Mouse (Mus musculus) heart, embryonic 14.5 days (tissue): ENCODE results near the gene Psmd8. TPM values are rescaled to one million over a fixed set of nuclear protein-coding genes. Genes with fewer than 3 reads are reported as not detected.

ENCODE experiments used
- ATAC-seq: fragments of 200-750 bp; cut with Nextera tagmentation; 2 replicates; pipeline ENCODE4 v1.8.0; 2017; ENCODE audit warnings: low read depth, moderate TSS enrichment; ENCODE audit not compliant: insufficient number of reproducible peaks, insufficient read depth, low FRiP score
- H3K27ac ChIP-seq, 2 experiments: fragments of 200-500 bp in 1 of 2; fragments of 300-500 bp in 1 of 2; sonication (generic) in 1 of 2; replicated peaks in 1 of 2; 2 replicates each; pipeline ENCODE4 v1.5.1; 2012 to 2014; ENCODE audit warnings: low read depth in 2 of 2, low read length in 2 of 2, control low read depth in 1 of 2, mild to moderate bottlenecking in 1 of 2, mixed read lengths in 1 of 2; ENCODE audit not compliant: control insufficient read depth in 1 of 2, insufficient read depth in 1 of 2
- H3K27me3 ChIP-seq: fragments of 300-500 bp; sonication (generic); 2 replicates; pipeline ENCODE4 v1.6.1; 2014; ENCODE audit warnings: mild to moderate bottlenecking, low read length, control low read depth; ENCODE audit not compliant: control insufficient read depth, insufficient read depth
- H3K36me3 ChIP-seq: fragments of 300-500 bp; sonication (generic); 2 replicates; pipeline ENCODE4 v1.6.1; 2014; ENCODE audit warnings: mild to moderate bottlenecking, control low read depth, low read length, mixed read lengths; ENCODE audit not compliant: control insufficient read depth, insufficient read depth
- H3K4me1 ChIP-seq, 2 experiments: fragments of 200-500 bp in 1 of 2; fragments of 300-500 bp in 1 of 2; sonication (generic) in 1 of 2; 2 replicates each; pipeline ENCODE4 v1.6.1; 2012 to 2014; ENCODE audit warnings: low read length in 2 of 2, control low read depth in 1 of 2, mixed read lengths in 1 of 2; ENCODE audit not compliant: control insufficient read depth in 2 of 2, insufficient read depth in 2 of 2
- H3K4me2 ChIP-seq: fragments of 300-500 bp; sonication (generic); 2 replicates; pipeline ENCODE4 v1.6.1; 2014; ENCODE audit warnings: mild to moderate bottlenecking, low read length
- H3K4me3 ChIP-seq, 2 experiments: fragments of 200-500 bp in 1 of 2; fragments of 300-500 bp in 1 of 2; sonication (generic) in 1 of 2; 2 replicates each; pipeline ENCODE4 v1.5.1; 2012 to 2014; ENCODE audit warnings: low read length in 2 of 2, mild to moderate bottlenecking in 2 of 2, control low read depth in 1 of 2, low read depth in 1 of 2, moderate library complexity in 1 of 2; ENCODE audit not compliant: control insufficient read depth in 1 of 2, insufficient read depth in 1 of 2
- H3K9ac ChIP-seq: fragments of 300-500 bp; sonication (generic); 2 replicates; pipeline ENCODE4 v1.6.1; 2014; ENCODE audit warnings: mild to moderate bottlenecking, low read length
- H3K9me3 ChIP-seq: fragments of 300-500 bp; sonication (generic); 2 replicates; pipeline ENCODE4 v1.6.1; 2016; ENCODE audit warnings: low read length, control low read depth; ENCODE audit not compliant: control insufficient read depth
- WGBS: fragments of 180-500 bp; shearing (Covaris S2); extraction: QIAGEN DNeasy Blood & Tissue Kit; methylation state at CpG from one replicate; pipeline ENCODE4 v1.1.7; 2014; 5-methylcytosine and 5-hydroxymethylcytosine counted together
- polyA plus RNA-seq: library from polyadenylated mRNA; unstranded; fragments of >200 nt; fragmentation: Nextera tagmentation; extraction: Ambion mirVana; gene quantifications from 2 replicates; pipeline ENCODE4 v1.2.1, GENCODE M21; 2014

The Psmd8 gene
- polyA plus RNA-seq, 1 experiment from 2014 or later, result 227 TPM

- Histone ChIP-seq H3K27ac (no peak overlapping the region), H3K4me2 (peak overlapping the region; percentile 82), H3K9me3 (no peaks in the 10 kb centered on the region), H3K27me3 (no peaks in the 10 kb centered on the region), H3K36me3 (peaks cover 27% of the 10 kb centered on the region), H3K9ac (no peak overlapping the region), H3K4me3 (peak overlapping the region; percentile 71 to 87; a peak in 3 of 4 replicates), H3K4me1 (peaks cover 6 to 15% of the 10 kb centered on the region in 2 experiments)
- ATAC-seq, result no peak
- WGBS, result 39% methylated on average over 5 of the region's 5 CpGs
Measured at GRCm38 (mm10) chr7:29180854-29181236, 344 bp upstream of the Psmd8 start.

DNA sequence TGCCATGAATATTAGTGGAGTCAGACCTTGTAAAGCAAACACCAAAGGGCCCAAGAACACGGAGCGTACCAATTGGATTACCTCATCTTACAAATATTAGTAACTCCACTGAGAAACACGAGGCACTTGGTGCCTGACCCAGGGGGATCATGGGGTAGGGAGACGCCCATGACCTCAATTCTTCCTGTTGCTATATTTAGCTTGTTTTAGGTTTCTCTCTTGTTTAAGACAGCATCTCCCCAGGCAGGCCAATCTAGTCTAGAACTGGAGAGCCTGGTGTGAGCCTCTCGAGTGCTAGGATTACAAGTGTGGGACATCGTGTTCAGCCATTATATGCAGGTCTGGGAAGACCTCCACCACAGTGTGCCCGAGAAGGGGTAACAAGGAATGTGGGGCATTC lies 1.2 kb downstream of the Psmd8 start:
- Histone ChIP-seq H3K4me1 (peaks cover 6 to 15% of the 10 kb centered on the region in 2 experiments), H3K9ac (peak overlapping the region; percentile 86), H3K9me3 (no peaks in the 10 kb centered on the region), H3K27ac (no peak overlapping the region), H3K36me3 (peaks cover 43% of the 10 kb centered on the region), H3K27me3 (no peaks in the 10 kb centered on the region), H3K4me3 (peak overlapping the region; percentile 29 to 71), H3K4me2 (peak overlapping the region; percentile 82)
- WGBS, result 24% methylated on average over 7 of the region's 7 CpGs
- no peak for ATAC-seq

- no peak overlapping the region for H3K9ac ChIP-seq
Measured at GRCm38 (mm10) chr7:29178106-29178505, 2.4 kb downstream of the Psmd8 start.

DNA sequence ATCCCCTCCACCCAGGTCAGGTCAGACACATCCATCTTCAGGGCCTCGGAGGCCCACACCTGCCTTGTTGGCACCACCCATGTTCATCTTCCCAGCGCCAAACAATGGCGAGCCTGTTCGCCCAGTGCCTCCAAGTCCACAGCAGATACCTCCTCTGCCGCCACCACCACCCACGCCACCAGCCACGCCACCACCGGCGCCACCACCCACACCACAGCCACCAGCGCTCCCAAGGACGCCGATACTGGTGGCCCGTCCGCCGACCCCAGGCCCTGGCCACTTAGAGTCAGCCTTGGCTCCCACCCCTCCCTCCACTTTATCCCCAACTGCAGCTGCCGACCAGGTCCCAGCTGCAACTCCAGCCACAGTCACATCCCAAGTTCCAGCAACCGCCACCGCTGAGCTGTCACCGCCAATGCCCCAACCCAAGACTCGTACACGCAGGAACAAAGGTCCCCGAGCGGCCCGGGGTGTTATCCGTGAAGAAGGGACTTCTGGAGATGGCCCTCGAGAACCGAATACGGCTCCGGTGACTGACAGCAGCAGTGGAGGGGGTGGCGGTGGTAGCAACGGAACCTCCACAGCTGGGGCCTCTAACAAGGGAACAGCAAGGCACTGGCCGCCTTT lies 8.0 kb downstream of the Psmd8 start:
- H3K36me3 ChIP-seq, result peaks cover 49% of the 10 kb centered on the region
- H3K27me3 ChIP-seq, result peaks cover 42% of the 10 kb centered on the region
- ATAC-seq, result no peak
- H3K9me3 ChIP-seq, result no peaks in the 10 kb centered on the region
- H3K9ac ChIP-seq, result no peak overlapping the region
- peaks cover 21 to 30% of the 10 kb centered on the region in 2 experiments; a peak in 3 of 4 replicates for H3K4me1 ChIP-seq
- WGBS, result 36% methylated on average over 32 of the region's 32 CpGs
- peak overlapping the region in 1 of 2 experiments; percentile 60; a peak in 1 of 4 replicates for H3K4me3 ChIP-seq
- no peak overlapping the region for H3K27ac ChIP-seq
- no peak overlapping the region for H3K4me2 ChIP-seq

More at GRCm38 (mm10) chr7:29178106-29178505, 2.4 kb downstream of the Psmd8 start:
- no peak for ATAC-seq
- H3K9me3 ChIP-seq, result no peaks in the 10 kb centered on the region
- H3K4me3 ChIP-seq, result no peak overlapping the region
- no peak overlapping the region for H3K27ac ChIP-seq
- 0 out of 2 replicates have a peak overlapping the region, but pooled peaks have one; percentile 82 for H3K4me2 ChIP-seq
- WGBS, result 92% methylated on average over 4 of the region's 4 CpGs
- peaks cover 55% of the 10 kb centered on the region for H3K36me3 ChIP-seq
- peaks cover 9% of the 10 kb centered on the region for H3K27me3 ChIP-seq
- peaks cover 6 to 15% of the 10 kb centered on the region in 2 experiments for H3K4me1 ChIP-seq

GRCm38 (mm10) chr7:29171562-29172097 lies 8.9 kb downstream of the Psmd8 start:
- WGBS, result 6% methylated on average over 34 of the region's 34 CpGs
- H3K36me3 ChIP-seq, result peaks cover 41% of the 10 kb centered on the region
- H3K27me3 ChIP-seq, result peaks cover 46% of the 10 kb centered on the region
- H3K27ac ChIP-seq, result no peak overlapping the region
- H3K9me3 ChIP-seq, result no peaks in the 10 kb centered on the region
- peak overlapping the region; percentile 65 for H3K9ac ChIP-seq
- peak overlapping the region; percentile 60 to 68; a peak in 3 of 4 replicates for H3K4me3 ChIP-seq
- peaks cover 21 to 30% of the 10 kb centered on the region in 2 experiments; a peak in 3 of 4 replicates for H3K4me1 ChIP-seq
- ATAC-seq, result no peak
- peak overlapping the region; percentile 82 for H3K4me2 ChIP-seq

DNA sequence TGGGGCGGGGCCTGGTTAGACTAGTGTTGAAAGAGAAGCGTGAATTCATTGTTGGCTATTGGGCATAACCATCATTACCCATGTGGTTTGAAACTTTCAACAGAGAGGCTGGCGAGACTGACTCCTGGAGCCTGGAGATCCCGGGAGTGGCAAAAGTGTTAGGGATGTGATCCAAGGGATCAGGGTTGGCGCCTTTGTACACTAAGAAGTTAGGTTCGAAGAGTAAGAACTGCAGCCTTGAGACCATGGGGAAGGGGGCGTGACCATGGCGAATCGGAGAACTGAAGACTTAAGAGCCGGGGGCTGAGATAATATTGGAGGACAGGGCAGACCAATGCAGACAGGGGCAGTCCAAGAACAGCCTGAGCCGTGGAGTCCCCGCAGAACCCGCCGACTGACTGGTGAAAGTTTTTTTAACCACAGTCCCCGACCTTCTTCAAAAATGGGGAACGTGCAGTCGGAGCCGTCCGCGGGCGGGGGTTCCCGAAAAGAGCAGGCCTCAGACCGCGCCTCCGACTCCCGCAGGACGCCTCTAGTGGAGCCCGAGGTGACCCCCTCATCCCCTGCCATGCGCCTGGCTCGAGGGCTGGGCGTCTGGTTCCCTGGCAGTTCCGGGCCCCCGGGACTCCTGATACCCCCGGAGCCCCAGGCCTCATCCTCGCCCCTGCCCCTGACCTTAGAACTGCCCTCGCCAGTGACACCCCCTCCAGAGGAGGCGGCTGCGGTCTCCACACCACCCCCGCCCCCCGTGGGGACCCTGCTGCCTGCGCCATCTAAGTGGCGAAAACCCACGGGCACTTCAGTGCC lies 9.5 kb downstream of the Psmd8 start:
- no peak overlapping the region for H3K27ac ChIP-seq
- peaks cover 21 to 30% of the 10 kb centered on the region in 2 experiments; a peak in 3 of 4 replicates for H3K4me1 ChIP-seq
- ATAC-seq, result no peak
- H3K4me2 ChIP-seq, result peak overlapping the region; percentile 82
- peaks cover 46% of the 10 kb centered on the region for H3K27me3 ChIP-seq
- peak overlapping the region; percentile 65 for H3K9ac ChIP-seq
- WGBS, result 2% methylated on average over 43 of the region's 43 CpGs
- H3K9me3 ChIP-seq, result no peaks in the 10 kb centered on the region
- peak overlapping the region; percentile 60 to 68 for H3K4me3 ChIP-seq
- H3K36me3 ChIP-seq, result peaks cover 35% of the 10 kb centered on the region

GRCm38 (mm10) chr7:29170066-29170754 lies 10.3 kb downstream of the Psmd8 start, which contains the start of the genes Ggn and Spred3:
TSS of gene Ggn (plus strand) at chr7:29170210.
TSS of gene Spred3 (minus strand) at chr7:29170411.
- peak within 1 kb of the TSS; percentile 71 for H3K9ac ChIP-seq
- H3K36me3 ChIP-seq, result peaks cover 27% of the 10 kb centered on the region
- no peaks in the 10 kb centered on the region for H3K9me3 ChIP-seq
- H3K27ac ChIP-seq, result peak within 1 kb of the TSS; percentile 52 to 63
- peak within 1 kb of the TSS; percentile 82 for H3K4me2 ChIP-seq
- WGBS, result 1% methylated on average over 30 of the region's 30 CpGs
- H3K27me3 ChIP-seq, result peaks cover 46% of the 10 kb centered on the region
- peak within 1 kb of the TSS; percentile 60 to 68 for H3K4me3 ChIP-seq
- ATAC-seq, result peak; percentile 20; the same call in 1 of the 2 replicates
- peaks cover 21 to 30% of the 10 kb centered on the region in 2 experiments; a peak in 3 of 4 replicates for H3K4me1 ChIP-seq
